Mouse (Mus musculus) heart, embryonic 16.5 days (tissue): Measurements from ENCODE around the gene Ric3. TPM values are rescaled to one million over a fixed set of nuclear protein-coding genes. Genes with fewer than 3 reads are reported as not detected.

Source experiments
- ATAC-seq: fragments of 200-750 bp; cut with Nextera tagmentation; replicated peaks from 2 replicates; pipeline ENCODE4 v1.8.0; 2017; ENCODE audit warnings: moderate number of reproducible peaks; ENCODE audit not compliant: insufficient read depth, low FRiP score; ENCODE audit errors: extremely low read depth
- H3K27ac ChIP-seq: fragments of 300-500 bp; sonication (generic); 2 replicates; pipeline ENCODE4 v1.5.1; 2014; ENCODE audit warnings: mild to moderate bottlenecking, low read length, control low read depth, moderate library complexity
- H3K27me3 ChIP-seq: fragments of 300-500 bp; sonication (generic); 2 replicates; pipeline ENCODE4 v1.6.1; 2014; ENCODE audit warnings: low read length, mixed read lengths; ENCODE audit not compliant: control insufficient read depth, insufficient read depth
- H3K36me3 ChIP-seq: fragments of 300-500 bp; sonication (generic); 2 replicates; pipeline ENCODE4 v1.6.1; 2014; ENCODE audit not compliant: control insufficient read depth, insufficient read depth
- H3K4me1 ChIP-seq: fragments of 300-500 bp; sonication (generic); 2 replicates; pipeline ENCODE4 v1.6.1; 2014; ENCODE audit warnings: low read length, mixed read lengths; ENCODE audit not compliant: control insufficient read depth, insufficient read depth
- H3K4me2 ChIP-seq: fragments of 300-500 bp; sonication (generic); 2 replicates; pipeline ENCODE4 v1.6.1; 2014; ENCODE audit warnings: low read depth, mild to moderate bottlenecking, control low read depth, low read length
- H3K4me3 ChIP-seq: fragments of 300-500 bp; sonication (generic); 2 replicates; pipeline ENCODE4 v1.5.1; 2014; ENCODE audit warnings: mild to moderate bottlenecking, control low read depth, low read length
- H3K9ac ChIP-seq: fragments of 300-500 bp; sonication (generic); 2 replicates; pipeline ENCODE4 v1.6.1; 2014; ENCODE audit warnings: low read length, control low read depth
- H3K9me3 ChIP-seq: fragments of 300-500 bp; sonication (generic); replicated peaks from 2 replicates; pipeline ENCODE4 v1.6.1; 2016; ENCODE audit warnings: low read length; ENCODE audit not compliant: control insufficient read depth
- WGBS: fragments of 180-500 bp; shearing (Covaris S2); extraction: QIAGEN DNeasy Blood & Tissue Kit; methylation state at CpG from one replicate; pipeline ENCODE4 v1.1.7; 2014; 5-methylcytosine and 5-hydroxymethylcytosine counted together
- polyA plus RNA-seq: library from polyadenylated mRNA; unstranded; fragments of >200 nt; fragmentation: Nextera tagmentation; extraction: Ambion mirVana; gene quantifications from 2 replicates; pipeline ENCODE4 v1.2.1, GENCODE M21; 2015

Ric3 gene
- polyA plus RNA-seq, 1 experiment from 2014 or later = 0.68 TPM

DNA sequence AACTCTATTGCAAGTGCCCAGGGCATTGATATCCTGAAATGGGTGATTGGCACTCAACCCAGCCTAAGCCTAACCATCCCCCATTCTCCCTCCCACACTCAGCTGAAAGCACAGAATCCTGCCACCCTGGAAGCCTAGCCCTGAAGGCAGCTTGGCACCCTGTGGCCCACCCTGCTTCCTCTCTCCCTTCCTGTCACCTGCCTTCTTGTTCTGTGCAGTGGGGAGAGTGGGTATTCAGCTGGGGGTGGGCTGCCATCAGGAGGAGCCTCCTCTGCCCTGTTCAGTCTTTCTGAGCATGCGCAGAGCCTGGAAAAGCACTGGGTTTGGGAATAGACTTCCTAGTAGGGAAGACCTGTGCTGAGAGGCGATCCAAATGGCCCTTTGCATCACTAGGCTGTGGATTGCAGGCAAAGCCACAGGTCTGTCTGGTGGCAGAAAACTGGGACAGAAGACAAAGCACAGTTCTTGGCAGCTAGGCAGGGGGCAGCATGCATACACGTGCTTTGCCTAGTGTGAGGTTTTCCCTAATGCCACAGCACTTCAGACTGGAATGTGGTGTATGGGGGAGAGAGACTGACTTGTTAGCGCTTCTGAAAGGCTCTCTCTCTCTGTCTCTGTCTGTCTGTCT is 70.0 kb downstream of the Ric3 start:
- ATAC-seq = no peak
- WGBS = 24% methylated on average over 4 of the region's 4 CpGs
- H3K36me3 ChIP-seq = no peaks in the 10 kb centered on the region
- H3K4me2 ChIP-seq = no peak overlapping the region
- no peaks in the 10 kb centered on the region for H3K9me3 ChIP-seq
- no peaks in the 10 kb centered on the region for H3K4me1 ChIP-seq
- H3K27me3 ChIP-seq = peaks cover 44% of the 10 kb centered on the region
- no peak overlapping the region for H3K4me3 ChIP-seq
- no peak overlapping the region for H3K9ac ChIP-seq
- no peak overlapping the region for H3K27ac ChIP-seq

GRCm38 (mm10) chr7:109012575-109012974 is 70.6 kb downstream of the Ric3 start:
- H3K9me3 ChIP-seq = no peaks in the 10 kb centered on the region
- ATAC-seq = no peak
- no peak overlapping the region for H3K9ac ChIP-seq
- no peaks in the 10 kb centered on the region for H3K36me3 ChIP-seq
- no peak overlapping the region for H3K27ac ChIP-seq
- peaks cover 44% of the 10 kb centered on the region for H3K27me3 ChIP-seq
- H3K4me1 ChIP-seq = no peaks in the 10 kb centered on the region
- H3K4me2 ChIP-seq = no peak overlapping the region
- no peak overlapping the region for H3K4me3 ChIP-seq
- WGBS = 89% methylated on average over 1 of the region's 1 CpGs

GRCm38 (mm10) chr7:109011596-109012180 is 71.4 kb downstream of the Ric3 start:
- Histone ChIP-seq H3K9me3 (no peaks in the 10 kb centered on the region), H3K9ac (no peak overlapping the region), H3K4me1 (no peaks in the 10 kb centered on the region), H3K27me3 (peaks cover 44% of the 10 kb centered on the region), H3K27ac (no peak overlapping the region), H3K4me2 (no peak overlapping the region; the same call in 1 of the 2 replicates), H3K4me3 (no peak overlapping the region), H3K36me3 (no peaks in the 10 kb centered on the region)
- WGBS = 59% methylated on average over 8 of the region's 8 CpGs
- ATAC-seq = no peak

GRCm38 (mm10) chr7:109010720-109011595 is 72.2 kb downstream of the Ric3 start:
- WGBS = 2% methylated on average over 79 of the region's 82 CpGs
- H3K9ac ChIP-seq = peak overlapping the region; percentile 55
- H3K36me3 ChIP-seq = no peaks in the 10 kb centered on the region
- no peak for ATAC-seq
- H3K4me1 ChIP-seq = no peaks in the 10 kb centered on the region
- peaks cover 44% of the 10 kb centered on the region for H3K27me3 ChIP-seq
- H3K4me2 ChIP-seq = peak overlapping the region; percentile 77
- peak overlapping the region; percentile 58 for H3K4me3 ChIP-seq
- no peaks in the 10 kb centered on the region for H3K9me3 ChIP-seq
- H3K27ac ChIP-seq = no peak overlapping the region

- 76% methylated on average over 1 of the region's 1 CpGs for WGBS
- Histone ChIP-seq H3K27ac (no peak overlapping the region), H3K4me1 (no peaks in the 10 kb centered on the region), H3K9me3 (no peaks in the 10 kb centered on the region), H3K4me3 (no peak overlapping the region), H3K27me3 (peaks cover 50% of the 10 kb centered on the region), H3K4me2 (no peak overlapping the region), H3K9ac (no peak overlapping the region), H3K36me3 (no peaks in the 10 kb centered on the region)
- ATAC-seq = no peak
These were observed 73.9 kb downstream of the Ric3 start for GRCm38 (mm10) chr7:109009260-109009659.

DNA sequence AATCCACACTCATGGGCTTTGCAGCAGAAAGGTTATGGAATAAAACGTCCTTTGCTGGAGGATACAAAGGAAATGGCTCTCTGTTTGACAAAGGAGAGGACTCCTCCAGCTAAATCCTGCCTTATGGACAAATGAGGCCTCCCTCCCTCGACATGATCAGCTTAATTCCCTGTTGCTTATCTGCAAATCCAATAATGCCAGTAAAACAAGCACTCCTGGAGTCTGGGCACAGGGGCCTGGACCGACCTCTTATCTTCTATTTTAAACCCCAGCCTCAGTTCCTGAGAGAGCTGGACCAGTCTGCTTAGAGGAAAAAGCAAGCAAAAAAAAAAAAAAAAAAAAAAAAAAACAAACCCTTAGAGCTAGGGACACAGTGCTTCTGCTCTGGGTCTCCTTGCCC is 79.5 kb downstream of the Ric3 start:
- no peak overlapping the region for H3K27ac ChIP-seq
- no peaks in the 10 kb centered on the region for H3K36me3 ChIP-seq
- 19% methylated on average over 3 of the region's 3 CpGs for WGBS
- H3K9ac ChIP-seq = no peak overlapping the region
- H3K4me3 ChIP-seq = no peak overlapping the region
- H3K4me1 ChIP-seq = no peaks in the 10 kb centered on the region
- no peaks in the 10 kb centered on the region for H3K9me3 ChIP-seq
- H3K27me3 ChIP-seq = peaks cover 7% of the 10 kb centered on the region
- no peak overlapping the region for H3K4me2 ChIP-seq
- ATAC-seq = no peak

DNA sequence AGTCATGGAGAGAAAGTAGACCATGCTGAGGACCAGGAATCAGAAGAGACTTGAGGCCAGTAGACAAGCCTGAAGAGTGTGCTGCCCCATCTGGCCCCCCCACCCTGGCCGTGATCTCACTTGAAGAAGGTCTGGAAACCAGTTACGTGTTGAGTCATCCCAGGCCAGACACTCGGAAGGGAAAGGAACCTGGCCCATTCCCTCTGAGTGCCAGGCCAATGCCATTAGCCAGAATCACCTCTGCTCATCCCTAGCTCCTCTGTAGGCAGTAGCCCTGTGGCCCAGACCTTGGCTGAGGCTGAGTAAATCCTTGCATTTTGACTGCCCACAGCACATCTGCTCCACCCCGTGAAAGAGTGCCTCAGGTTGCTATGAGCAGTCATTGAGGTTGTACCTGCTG is 81.2 kb downstream of the Ric3 start:
- ATAC-seq = no peak
- no peak overlapping the region for H3K9ac ChIP-seq
- H3K4me3 ChIP-seq = no peak overlapping the region
- H3K36me3 ChIP-seq = no peaks in the 10 kb centered on the region
- peaks cover 6% of the 10 kb centered on the region for H3K27me3 ChIP-seq
- H3K27ac ChIP-seq = no peak overlapping the region
- no peaks in the 10 kb centered on the region for H3K4me1 ChIP-seq
- 74% methylated on average over 4 of the region's 4 CpGs for WGBS
- H3K9me3 ChIP-seq = no peaks in the 10 kb centered on the region
- no peak overlapping the region for H3K4me2 ChIP-seq

GRCm38 (mm10) chr7:109000315-109000954 is 82.7 kb downstream of the Ric3 start:
- WGBS = 39% methylated on average over 4 of the region's 4 CpGs
- H3K4me3 ChIP-seq = no peak overlapping the region
- H3K9me3 ChIP-seq = no peaks in the 10 kb centered on the region
- H3K27ac ChIP-seq = no peak overlapping the region
- H3K4me1 ChIP-seq = no peaks in the 10 kb centered on the region
- H3K4me2 ChIP-seq = no peak overlapping the region
- no peak for ATAC-seq
- H3K36me3 ChIP-seq = no peaks in the 10 kb centered on the region
- H3K27me3 ChIP-seq = peaks cover 1% of the 10 kb centered on the region
- no peak overlapping the region for H3K9ac ChIP-seq
